Mouse (Mus musculus) kidney, adult 2 months (tissue): Measurements from ENCODE around the gene Lrp2.

Source experiments
- CTCF ChIP-seq: fragments of 200-500 bp; conservative IDR thresholded peaks from 2 replicates; pipeline ENCODE4 v1.5.1; 2011; ENCODE audit warnings: low read depth, mild to moderate bottlenecking, control low read depth, low read length, moderate library complexity, mixed read lengths; ENCODE audit not compliant: insufficient read depth, insufficient read length
- POLR2A ChIP-seq: fragments of 200-500 bp; IDR thresholded peaks from one replicate; pipeline ENCODE4 v1.6.1; 2011; ENCODE audit warnings: low read depth, low read length, control low read depth

DNA sequence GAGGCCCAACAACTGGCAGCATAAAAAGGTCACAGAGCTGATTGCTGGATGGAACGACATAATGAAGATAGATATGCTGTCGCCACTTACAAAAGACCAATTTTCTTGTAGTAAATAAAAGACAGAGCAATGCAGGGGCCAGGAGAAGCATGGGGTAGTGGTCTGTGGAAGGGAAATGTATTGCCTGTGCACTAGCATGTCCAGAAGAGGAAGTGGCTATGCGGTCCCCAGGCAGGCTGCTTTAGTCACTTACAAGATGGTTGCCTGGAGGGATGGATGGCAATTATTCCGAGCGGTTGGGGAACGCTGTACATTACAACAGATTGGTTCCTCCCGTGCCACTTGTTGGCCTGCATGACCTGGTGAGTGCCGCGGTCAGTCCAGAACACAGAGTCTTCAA lies 85.5 kb downstream of the Lrp2 start:
- TF ChIP-seq POLR2A (no peak), CTCF (no peak)
